Mouse (Mus musculus): ENCODE results near the gene Ift46.

DNA sequence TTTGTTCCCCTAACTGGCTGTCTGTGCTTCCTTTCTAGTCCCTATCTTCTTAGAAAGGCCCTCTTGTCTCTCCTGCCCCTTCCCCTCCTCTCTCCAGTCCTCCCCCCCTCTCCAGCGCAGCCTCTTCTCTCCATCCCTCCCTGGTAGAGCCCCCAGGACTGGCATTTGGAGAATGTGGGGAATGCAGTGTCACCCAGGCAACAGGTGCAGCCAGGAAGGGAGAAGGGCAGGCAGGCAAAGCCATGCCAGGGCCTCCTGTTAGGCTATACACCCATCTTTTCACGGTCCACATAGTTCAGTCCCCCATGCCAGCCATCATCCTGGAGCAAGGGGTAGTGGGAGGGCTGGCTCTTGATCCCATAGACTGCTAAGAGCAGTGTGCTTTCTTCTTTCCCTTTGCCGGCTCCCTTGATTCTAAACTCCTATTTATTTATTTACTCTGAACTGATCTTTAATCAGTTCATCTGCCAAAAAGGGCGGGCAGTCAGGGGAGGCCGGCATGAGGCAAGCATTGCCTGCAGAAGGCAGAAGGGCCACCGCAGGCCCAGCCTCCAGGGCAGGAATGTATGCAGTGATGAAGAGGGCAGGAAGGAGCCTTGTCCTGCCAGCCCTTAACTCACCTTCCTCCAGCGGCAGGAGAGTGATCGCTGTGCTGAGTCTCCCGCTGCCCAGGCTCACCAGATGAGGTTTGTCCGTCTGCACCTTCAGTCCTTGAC, 41.1 kb upstream of the Ift46 start:
- TF ChIP-seq POLR2A (IDR thresholded peaks at IDR 0.05; ENCODE audit: control insufficient read depth, extremely low read depth, insufficient read depth, low read length, poor library complexity) (no peak), CTCF (IDR thresholded peaks at IDR 0.05; ENCODE audit: borderline replicate concordance, control insufficient read depth, extremely low read depth, insufficient read depth, low read length, poor library complexity) (no peak)
